Mouse (Mus musculus) hindbrain, embryonic 13.5 days (tissue): Measurements from ENCODE around the gene Pik3r5. TPM values are rescaled to one million over a fixed set of nuclear protein-coding genes. Genes with fewer than 3 reads are reported as not detected.
A peak's percentile ranks its signal among the peaks of the same experiment; 100 is the strongest.

Source experiments
- ATAC-seq: fragments of 200-750 bp; cut with Nextera tagmentation; 2 replicates; pipeline ENCODE4 v1.8.0; 2017; ENCODE audit warnings: moderate TSS enrichment; ENCODE audit not compliant: low FRiP score
- H3K27ac ChIP-seq: fragments of 300-500 bp; sonication (generic); 2 replicates; pipeline ENCODE4 v1.5.1; 2015; ENCODE audit warnings: inconsistent platforms, mild to moderate bottlenecking, moderate library complexity
- H3K27me3 ChIP-seq: fragments of 300-500 bp; sonication (generic); 2 replicates; pipeline ENCODE4 v1.6.1; 2015; ENCODE audit warnings: mild to moderate bottlenecking, inconsistent platforms
- H3K36me3 ChIP-seq: fragments of 300-500 bp; sonication (generic); 2 replicates; pipeline ENCODE4 v1.6.1; 2015; ENCODE audit warnings: mild to moderate bottlenecking, inconsistent platforms
- H3K4me1 ChIP-seq: fragments of 300-500 bp; sonication (generic); replicated peaks from 2 replicates; pipeline ENCODE4 v1.6.1; 2015; ENCODE audit warnings: inconsistent platforms
- H3K4me2 ChIP-seq: fragments of 300-500 bp; sonication (generic); 2 replicates; pipeline ENCODE4 v1.6.1; 2015; ENCODE audit warnings: inconsistent platforms, mild to moderate bottlenecking, moderate library complexity
- H3K4me3 ChIP-seq: fragments of 300-500 bp; sonication (generic); 2 replicates; pipeline ENCODE4 v1.5.1; 2015; ENCODE audit warnings: mild to moderate bottlenecking, inconsistent platforms
- H3K9ac ChIP-seq: fragments of 300-500 bp; sonication (generic); 2 replicates; pipeline ENCODE4 v1.6.1; 2015; ENCODE audit warnings: mild to moderate bottlenecking, inconsistent platforms
- H3K9me3 ChIP-seq: fragments of 300-500 bp; sonication (generic); 2 replicates; pipeline ENCODE4 v1.6.1; 2016; ENCODE audit warnings: inconsistent platforms
- WGBS: fragments of 180-500 bp; shearing (Covaris S2); methylation state at CpG from one replicate; pipeline ENCODE4 v1.1.7; 2015; 5-methylcytosine and 5-hydroxymethylcytosine counted together
- polyA plus RNA-seq: library from polyadenylated mRNA; unstranded; fragments of >200 nt; fragmentation: Nextera tagmentation; extraction: Ambion mirVana; gene quantifications from 2 replicates; pipeline ENCODE4 v1.2.1, GENCODE M21; 2015

The Pik3r5 gene
- polyA plus RNA-seq, 1 experiment from 2014 or later = 0.97 TPM

DNA sequence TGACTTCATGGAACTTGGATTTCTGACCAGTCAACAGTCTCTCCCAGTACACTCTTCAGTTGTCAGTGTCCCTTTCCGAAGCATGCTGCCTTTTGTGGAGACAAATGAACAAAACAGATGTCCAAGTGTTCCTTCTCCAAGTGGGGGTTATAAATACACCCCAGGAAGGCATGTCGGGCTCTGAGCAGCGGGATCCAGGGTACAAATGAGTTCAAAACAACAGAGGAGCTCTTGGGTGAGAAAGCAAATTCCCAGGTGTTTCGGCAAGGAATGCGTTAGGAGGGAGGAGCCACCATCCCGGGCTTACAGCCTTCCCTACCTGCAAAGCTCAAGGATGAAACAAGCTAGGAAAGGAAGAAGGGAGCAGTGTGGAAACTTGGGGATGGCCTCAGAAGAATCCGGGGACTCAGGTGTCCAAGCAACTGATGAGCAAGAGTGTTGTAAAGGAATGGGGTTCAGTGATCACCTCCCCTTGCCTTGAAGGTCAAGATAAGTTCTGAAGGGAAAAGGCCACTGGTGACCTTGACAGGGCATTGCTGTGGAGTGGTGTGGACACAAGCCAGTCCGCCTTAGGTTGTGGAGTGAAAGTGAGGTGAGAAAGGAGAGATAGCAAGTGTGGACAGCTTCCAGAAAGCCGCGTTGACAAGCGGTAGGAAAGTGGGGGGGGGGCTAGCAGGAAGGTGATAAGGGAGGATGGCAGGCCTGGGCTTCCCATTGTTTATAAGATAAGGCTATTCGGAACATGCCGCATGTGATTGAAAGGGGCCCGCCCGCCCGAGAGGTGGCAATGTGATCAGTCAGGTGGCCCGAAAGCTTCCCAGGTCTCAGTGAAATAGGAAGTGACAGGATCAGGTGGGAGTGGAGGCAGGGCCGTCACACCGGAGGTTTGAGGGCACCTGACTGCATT lies 41.3 kb upstream of the Pik3r5 start:
- H3K4me3 ChIP-seq = no peak overlapping the region
- H3K36me3 ChIP-seq = no peaks in the 10 kb centered on the region
- H3K9me3 ChIP-seq = no peaks in the 10 kb centered on the region
- no peak overlapping the region for H3K27ac ChIP-seq
- peaks cover 96% of the 10 kb centered on the region for H3K27me3 ChIP-seq
- no peak overlapping the region for H3K4me2 ChIP-seq
- 10% methylated on average over 19 of the region's 19 CpGs for WGBS
- H3K9ac ChIP-seq = no peak overlapping the region
- no peak for ATAC-seq
- H3K4me1 ChIP-seq = peaks cover 36% of the 10 kb centered on the region

DNA sequence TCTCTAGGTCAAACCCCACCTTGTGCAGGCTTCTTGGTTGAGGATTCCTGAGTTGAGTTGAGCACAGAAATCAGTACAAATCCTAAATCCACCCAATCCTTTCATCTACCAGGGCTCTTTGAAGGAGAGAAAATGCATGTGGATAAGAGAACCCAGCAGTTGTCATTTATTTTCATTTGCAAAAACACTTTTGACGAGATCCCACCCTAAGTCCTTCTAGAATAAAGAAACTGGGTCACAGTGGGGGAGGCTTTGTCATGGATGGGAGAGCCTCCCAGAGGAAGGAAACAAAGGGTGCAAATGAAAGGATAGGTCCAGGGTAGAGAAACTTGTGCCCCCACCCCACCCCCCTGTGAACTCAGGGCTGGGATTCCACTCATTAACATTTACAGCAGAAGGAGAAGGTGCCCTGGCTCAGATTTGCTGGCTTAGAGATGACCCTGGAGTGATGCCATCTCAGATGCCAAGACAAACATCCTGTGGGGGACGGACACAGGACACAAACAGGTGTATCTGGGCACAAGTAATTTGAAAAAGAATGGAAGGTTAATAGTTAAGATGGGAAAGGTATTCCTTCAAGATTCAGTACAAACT lies 37.9 kb upstream of the Pik3r5 start:
- no peaks in the 10 kb centered on the region for H3K9me3 ChIP-seq
- WGBS = 41% methylated on average over 2 of the region's 2 CpGs
- peaks cover 27% of the 10 kb centered on the region for H3K4me1 ChIP-seq
- H3K4me2 ChIP-seq = no peak overlapping the region
- no peak overlapping the region for H3K9ac ChIP-seq
- no peak for ATAC-seq
- H3K4me3 ChIP-seq = no peak overlapping the region
- H3K36me3 ChIP-seq = no peaks in the 10 kb centered on the region
- peaks cover 96% of the 10 kb centered on the region for H3K27me3 ChIP-seq
- no peak overlapping the region for H3K27ac ChIP-seq

DNA sequence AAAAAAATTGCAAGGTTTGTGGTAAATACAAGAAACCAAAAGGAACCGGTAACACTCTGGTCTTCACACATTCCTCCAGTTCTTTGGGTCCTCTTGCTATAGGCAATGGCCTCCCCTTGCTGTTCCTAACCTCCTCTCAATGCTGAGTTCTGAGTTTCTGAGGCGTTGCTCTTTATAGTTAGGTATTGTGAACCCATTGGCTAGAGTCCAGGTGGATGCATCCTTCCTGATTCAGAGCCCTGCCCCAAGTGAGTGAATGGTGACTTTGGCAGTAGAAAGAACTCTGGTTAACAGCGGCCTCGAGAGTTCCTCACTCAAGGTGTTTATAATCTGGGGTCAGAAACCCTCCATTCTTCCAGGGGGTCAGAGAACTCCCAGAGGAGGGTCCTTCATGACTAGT lies 37.2 kb upstream of the Pik3r5 start:
- Histone ChIP-seq H3K9me3 (no peaks in the 10 kb centered on the region), H3K27me3 (peaks cover 93% of the 10 kb centered on the region), H3K4me2 (no peak overlapping the region), H3K4me1 (peaks cover 29% of the 10 kb centered on the region), H3K9ac (no peak overlapping the region), H3K4me3 (no peak overlapping the region), H3K27ac (no peak overlapping the region), H3K36me3 (no peaks in the 10 kb centered on the region)
- no peak for ATAC-seq
- 51% methylated on average over 4 of the region's 4 CpGs for WGBS

DNA sequence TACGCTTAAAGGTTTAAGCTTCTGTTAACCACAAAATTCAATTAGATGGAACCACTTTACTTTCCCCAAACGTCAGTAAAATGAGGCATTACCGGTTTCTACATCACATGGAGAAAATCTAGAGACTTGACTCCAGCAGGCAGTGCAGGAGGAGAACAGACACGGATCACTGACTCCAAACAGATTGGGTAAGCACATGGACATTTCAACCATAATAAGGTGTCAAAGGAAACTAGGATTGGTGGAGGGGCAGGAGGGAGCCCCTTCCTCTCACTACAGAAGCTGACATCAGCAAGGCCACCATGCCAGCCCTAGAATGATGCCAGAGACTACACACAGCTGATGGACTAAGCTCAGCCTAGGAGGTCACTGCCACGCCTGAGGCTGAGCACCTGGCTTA lies 36.4 kb upstream of the Pik3r5 start:
- WGBS = 61% methylated on average over 5 of the region's 5 CpGs
- Histone ChIP-seq H3K36me3 (no peaks in the 10 kb centered on the region), H3K4me3 (no peak overlapping the region), H3K4me1 (peaks cover 32% of the 10 kb centered on the region), H3K27ac (no peak overlapping the region), H3K4me2 (no peak overlapping the region), H3K27me3 (peaks cover 89% of the 10 kb centered on the region), H3K9me3 (no peaks in the 10 kb centered on the region), H3K9ac (no peak overlapping the region)
- ATAC-seq = no peak

DNA sequence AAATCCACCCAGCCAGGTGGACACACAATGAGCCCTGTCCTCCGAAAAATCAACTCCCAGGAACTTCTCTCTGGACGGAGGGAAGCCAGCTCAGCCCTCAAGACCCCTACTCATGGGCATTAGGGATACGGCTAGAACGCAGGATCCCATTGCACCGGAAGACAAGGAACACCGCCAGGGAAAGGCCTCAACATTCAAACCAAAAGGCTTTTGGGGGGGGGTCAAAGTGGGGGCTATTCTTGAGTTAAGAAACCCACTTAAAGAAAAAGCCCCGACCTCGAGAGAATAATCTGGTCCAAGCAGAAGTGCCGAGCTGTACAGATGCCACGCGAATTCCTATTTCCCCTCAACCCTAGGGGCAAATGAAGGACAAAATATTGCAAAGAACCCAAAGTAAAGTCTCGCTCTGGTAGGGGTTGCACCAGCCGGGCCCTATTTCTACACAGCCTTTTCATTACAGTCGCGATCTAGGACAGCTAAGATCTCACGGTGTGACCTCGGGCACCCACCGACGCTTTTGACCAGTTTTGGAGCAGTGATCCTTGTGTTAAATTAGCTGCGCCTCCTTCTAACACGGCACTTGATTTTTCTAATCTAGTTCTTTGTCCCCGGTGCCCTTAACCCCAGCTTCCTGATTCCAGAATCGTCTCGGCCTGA lies 32.9 kb upstream of the Pik3r5 start:
- Histone ChIP-seq H3K36me3 (no peaks in the 10 kb centered on the region), H3K27me3 (peaks cover 90% of the 10 kb centered on the region), H3K9me3 (no peaks in the 10 kb centered on the region), H3K4me2 (peak overlapping the region; percentile 92), H3K4me1 (peaks cover 29% of the 10 kb centered on the region), H3K4me3 (peak overlapping the region; percentile 54), H3K27ac (0 out of 2 replicates have a peak overlapping the region, but pooled peaks have one; percentile 40), H3K9ac (peak overlapping the region; percentile 76)
- 8% methylated on average over 24 of the region's 24 CpGs for WGBS
- ATAC-seq = peak; percentile 25; the same call in 1 of the 2 replicates

DNA sequence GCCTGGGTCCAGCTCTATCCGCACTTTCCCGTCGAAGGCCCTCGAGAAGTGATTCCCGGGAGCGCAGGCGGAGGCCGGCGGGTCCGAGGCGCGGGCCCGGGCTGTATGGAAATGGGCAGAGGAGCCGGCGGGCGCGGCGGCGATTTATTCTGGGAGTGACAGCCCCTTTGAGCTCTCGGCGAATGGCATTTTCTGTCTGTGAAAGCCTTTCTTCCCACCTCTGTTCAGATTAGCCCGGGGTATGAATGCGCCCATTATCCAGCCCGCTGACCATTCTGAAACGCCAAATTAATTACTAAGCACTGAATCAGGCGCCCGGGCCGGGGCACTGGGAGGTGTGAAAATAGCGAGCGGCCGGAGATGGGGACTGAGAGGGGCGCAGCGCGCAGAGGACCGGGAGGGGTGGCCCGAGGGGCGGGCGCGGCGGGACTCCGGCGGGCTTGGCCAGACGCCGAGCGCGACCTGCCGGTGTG lies 32.3 kb upstream of the Pik3r5 start:
- H3K27ac ChIP-seq = peak overlapping the region; percentile 40; the same call in 1 of the 2 replicates
- peak overlapping the region; percentile 76 for H3K9ac ChIP-seq
- peaks cover 29% of the 10 kb centered on the region for H3K4me1 ChIP-seq
- peaks cover 89% of the 10 kb centered on the region for H3K27me3 ChIP-seq
- peak overlapping the region; percentile 54 for H3K4me3 ChIP-seq
- peak overlapping the region; percentile 92 for H3K4me2 ChIP-seq
- ATAC-seq = peak; percentile 85
- under 1% methylated on average over 40 of the region's 47 CpGs for WGBS
- no peaks in the 10 kb centered on the region for H3K36me3 ChIP-seq
- no peaks in the 10 kb centered on the region for H3K9me3 ChIP-seq

DNA sequence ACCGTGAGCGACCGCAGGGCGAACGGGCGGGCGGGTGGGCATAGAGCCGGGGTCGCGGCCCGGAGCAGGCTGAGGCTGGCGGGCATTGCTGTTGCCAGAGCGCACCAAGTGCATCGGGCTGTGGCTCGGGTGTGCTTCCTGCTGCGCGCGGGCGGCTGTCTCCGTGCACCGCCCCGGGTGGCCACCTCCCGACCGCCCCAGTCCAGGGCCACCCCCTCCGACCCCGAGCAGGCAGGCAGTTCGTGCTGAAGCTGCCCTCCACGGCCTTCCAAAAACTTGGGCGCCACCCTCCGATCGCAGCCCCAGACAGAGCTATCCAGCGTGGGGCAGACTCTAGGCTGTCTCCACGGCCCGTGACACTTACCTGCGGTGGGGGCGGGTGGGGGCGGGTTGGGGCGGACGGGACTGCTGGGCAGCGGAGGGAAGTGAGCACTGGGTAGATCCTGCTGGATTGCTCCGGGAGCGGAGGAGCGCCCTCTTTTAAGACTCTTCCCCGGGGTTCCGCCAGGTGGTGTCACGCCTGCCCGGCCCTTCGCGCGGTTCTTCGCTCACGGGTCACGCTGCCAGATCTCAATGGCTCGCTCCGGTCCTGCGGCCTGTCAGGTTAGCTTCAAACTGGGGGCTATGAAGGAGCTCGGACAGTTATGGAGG lies 31.8 kb upstream of the Pik3r5 start:
- H3K9me3 ChIP-seq = no peaks in the 10 kb centered on the region
- H3K36me3 ChIP-seq = no peaks in the 10 kb centered on the region
- peaks cover 29% of the 10 kb centered on the region for H3K4me1 ChIP-seq
- H3K9ac ChIP-seq = peak overlapping the region; percentile 76
- peak overlapping the region; percentile 54 for H3K4me3 ChIP-seq
- ATAC-seq = peak; percentile 61
- peak overlapping the region; percentile 40; the same call in 1 of the 2 replicates for H3K27ac ChIP-seq
- H3K27me3 ChIP-seq = peaks cover 85% of the 10 kb centered on the region
- H3K4me2 ChIP-seq = peak overlapping the region; percentile 92
- under 1% methylated on average over 45 of the region's 57 CpGs for WGBS

DNA sequence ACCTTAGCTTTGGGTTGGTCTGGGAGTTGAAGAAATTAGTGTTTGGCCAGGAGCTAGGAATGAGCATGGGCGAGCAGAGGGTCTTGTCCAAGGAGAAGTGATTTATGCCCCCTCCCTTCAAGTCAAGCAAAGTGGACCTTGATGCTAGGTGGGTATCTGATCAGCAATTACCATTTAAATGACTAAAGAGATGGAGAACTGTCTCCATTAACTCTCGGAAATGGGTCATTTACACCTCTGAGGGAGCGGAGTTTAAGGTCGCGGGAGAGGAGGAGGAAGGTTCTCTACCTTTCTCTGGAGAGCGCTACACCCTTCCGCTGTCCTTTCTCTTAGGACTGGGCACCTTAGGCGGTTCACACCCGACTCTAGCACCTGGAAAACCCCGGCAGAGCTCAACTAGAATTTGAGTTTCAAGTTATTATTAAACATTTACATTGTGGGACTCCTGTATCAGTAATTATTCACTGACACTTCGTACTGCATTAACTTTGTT lies 31.1 kb upstream of the Pik3r5 start, which contains the start of gene Ntn1:
Ntn1 (minus strand) TSS at position 97 of the 493 bp plus-strand sequence.
- Histone ChIP-seq H3K36me3 (no peaks in the 10 kb centered on the region), H3K27me3 (peaks cover 85% of the 10 kb centered on the region), H3K4me1 (peaks cover 29% of the 10 kb centered on the region), H3K4me3 (peak within 1 kb of the TSS; percentile 54), H3K9me3 (no peaks in the 10 kb centered on the region), H3K27ac (peak within 1 kb of the TSS; percentile 40; the same call in 1 of the 2 replicates), H3K9ac (peak within 1 kb of the TSS; percentile 76), H3K4me2 (peak within 1 kb of the TSS; percentile 92)
- no peak for ATAC-seq
- WGBS = 8% methylated on average over 11 of the region's 11 CpGs

DNA sequence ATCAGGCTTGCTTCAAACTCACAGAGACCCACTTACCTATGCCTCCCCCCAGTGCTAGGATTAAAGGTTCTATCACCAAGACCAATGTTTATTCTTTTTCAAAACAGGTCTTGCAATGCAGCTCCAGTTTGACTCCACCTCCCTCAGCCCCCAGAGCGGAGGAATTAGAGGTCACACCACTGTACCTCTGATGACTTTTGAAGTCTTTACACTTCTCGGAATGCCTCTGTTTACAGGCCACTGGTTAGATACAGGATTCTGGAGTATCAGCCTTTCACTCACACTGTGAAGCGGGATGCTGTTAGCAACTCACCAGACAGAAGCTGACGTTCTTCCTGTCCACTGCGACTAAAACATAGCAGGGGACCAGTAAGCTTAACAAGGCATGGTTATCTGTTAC lies 30.5 kb upstream of the Pik3r5 start:
- Histone ChIP-seq H3K9ac (no peak overlapping the region), H3K36me3 (no peaks in the 10 kb centered on the region), H3K27me3 (peaks cover 85% of the 10 kb centered on the region), H3K4me1 (peaks cover 29% of the 10 kb centered on the region), H3K4me2 (no peak overlapping the region), H3K27ac (no peak overlapping the region), H3K9me3 (no peaks in the 10 kb centered on the region), H3K4me3 (no peak overlapping the region)
- ATAC-seq = no peak
- 32% methylated on average over 5 of the region's 5 CpGs for WGBS

DNA sequence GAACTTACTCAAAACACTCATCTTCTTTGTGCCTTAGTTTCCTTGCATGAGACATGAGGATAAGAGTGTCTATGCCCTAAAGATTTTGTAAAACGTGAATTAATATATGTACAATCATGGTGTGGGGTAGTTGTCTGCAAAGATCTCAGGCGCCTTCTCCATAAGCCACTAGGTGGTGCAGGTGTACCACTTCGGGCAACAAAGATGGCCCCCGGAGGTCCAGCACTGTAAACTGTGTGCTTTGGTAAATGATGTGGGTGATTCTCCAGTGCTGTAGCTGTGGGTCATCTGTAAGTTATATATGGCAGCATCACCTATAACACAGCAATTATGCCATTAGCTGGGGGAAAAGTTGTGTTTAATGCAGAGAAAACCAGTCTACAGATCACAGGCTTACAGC lies 27.7 kb upstream of the Pik3r5 start:
- Histone ChIP-seq H3K4me1 (peaks cover 17% of the 10 kb centered on the region), H3K4me2 (no peak overlapping the region), H3K27ac (no peak overlapping the region), H3K9me3 (no peaks in the 10 kb centered on the region), H3K27me3 (peaks cover 74% of the 10 kb centered on the region), H3K4me3 (no peak overlapping the region), H3K36me3 (no peaks in the 10 kb centered on the region), H3K9ac (no peak overlapping the region)
- ATAC-seq = no peak
- 64% methylated on average over 4 of the region's 4 CpGs for WGBS

DNA sequence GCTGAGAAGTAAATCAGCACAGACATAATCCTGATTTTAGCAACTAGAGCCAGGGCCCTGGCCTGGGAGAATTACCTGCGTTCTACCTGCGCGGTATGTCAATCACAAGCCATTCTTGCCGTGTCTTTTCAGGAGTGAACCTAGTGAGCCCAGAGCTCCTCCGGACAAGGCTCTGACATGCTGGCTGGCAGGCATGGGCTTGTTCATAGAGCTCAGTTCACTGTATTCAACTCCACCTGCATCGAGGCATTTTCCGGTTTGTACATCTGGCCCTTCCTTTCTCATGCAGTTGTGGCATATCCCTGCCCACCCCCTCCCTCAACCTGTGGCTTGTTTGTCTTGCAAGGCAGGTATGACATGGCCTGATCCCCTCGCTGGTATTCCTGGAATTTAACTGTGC lies 26.3 kb upstream of the Pik3r5 start:
- Histone ChIP-seq H3K9me3 (no peaks in the 10 kb centered on the region), H3K4me1 (peaks cover 4% of the 10 kb centered on the region), H3K4me2 (no peak overlapping the region), H3K9ac (no peak overlapping the region), H3K36me3 (no peaks in the 10 kb centered on the region), H3K27ac (no peak overlapping the region), H3K4me3 (no peak overlapping the region), H3K27me3 (peaks cover 68% of the 10 kb centered on the region)
- no peak for ATAC-seq
- 94% methylated on average over 8 of the region's 8 CpGs for WGBS
